Mouse (Mus musculus): ENCODE measurements around the gene Foxc1. TPM values are rescaled to one million over a fixed set of nuclear protein-coding genes. Genes with fewer than 3 reads are reported as not detected.

Gene Foxc1
- polyA plus RNA-seq, 1 experiment from 2014 or later: 6.5 TPM

GRCm38 (mm10) chr13:31782063-31782462 lies 24.4 kb upstream of the Foxc1 start:
- WGBS: 87% methylated on average over 2 of the region's 2 CpGs

GRCm38 (mm10) chr13:31784757-31785156 lies 21.7 kb upstream of the Foxc1 start:
- H3K36me3 ChIP-seq (ENCODE audit: control insufficient read depth, insufficient read depth, low read length): no peaks in the 10 kb centered on the region

More at GRCm38 (mm10) chr13:31782063-31782462, 24.4 kb upstream of the Foxc1 start:
- no peak overlapping the region for H3K4me3 ChIP-seq (ENCODE audit: low read depth, low read length)
- DNase-seq (ENCODE audit: low spot score, missing footprints) (no peak), ATAC-seq (ENCODE audit: low FRiP score) (no peak)
- H3K4me2 ChIP-seq: no peak overlapping the region
- H3K9me3 ChIP-seq (ENCODE audit: control insufficient read depth, low read length): no peaks in the 10 kb centered on the region
- no peaks in the 10 kb centered on the region for H3K4me1 ChIP-seq (ENCODE audit: control insufficient read depth, insufficient read depth, low read length)
- H3K27me3 ChIP-seq (ENCODE audit: control insufficient read depth, insufficient read depth, low read length): no peaks in the 10 kb centered on the region
- no peak overlapping the region for H3K27ac ChIP-seq (ENCODE audit: low read depth, low read length)
- no peak overlapping the region for H3K9ac ChIP-seq (ENCODE audit: low read length)
- no peaks in the 10 kb centered on the region for H3K36me3 ChIP-seq (ENCODE audit: control insufficient read depth, insufficient read depth, low read length)

GRCm38 (mm10) chr13:31792480-31793132 lies 13.8 kb upstream of the Foxc1 start:
- WGBS: 23% methylated on average over 17 of the region's 17 CpGs
- H3K4me2 ChIP-seq: peak overlapping the region; percentile 21; the same call in 1 of the 2 replicates
- no peak overlapping the region for H3K4me3 ChIP-seq (ENCODE audit: low read depth, low read length)

More at GRCm38 (mm10) chr13:31784757-31785156, 21.7 kb upstream of the Foxc1 start:
- H3K9me3 ChIP-seq (ENCODE audit: control insufficient read depth, low read length): no peaks in the 10 kb centered on the region
- 85% methylated on average over 7 of the region's 7 CpGs for WGBS
- no peak overlapping the region for H3K4me3 ChIP-seq (ENCODE audit: low read depth, low read length)
- no peaks in the 10 kb centered on the region for H3K4me1 ChIP-seq (ENCODE audit: control insufficient read depth, insufficient read depth, low read length)
- H3K27me3 ChIP-seq (ENCODE audit: control insufficient read depth, insufficient read depth, low read length): no peaks in the 10 kb centered on the region
- no peak overlapping the region for H3K4me2 ChIP-seq
- no peak for DNase-seq (ENCODE audit: low spot score, missing footprints)
- no peak overlapping the region for H3K27ac ChIP-seq (ENCODE audit: low read depth, low read length)
- no peak for ATAC-seq (ENCODE audit: low FRiP score)
- H3K9ac ChIP-seq (ENCODE audit: low read length): no peak overlapping the region

GRCm38 (mm10) chr13:31793163-31793562 lies 13.3 kb upstream of the Foxc1 start:
- 58% methylated on average over 5 of the region's 5 CpGs for WGBS

More at GRCm38 (mm10) chr13:31792480-31793132, 13.8 kb upstream of the Foxc1 start:
- Histone ChIP-seq H3K9ac (ENCODE audit: low read length) (no peak overlapping the region), H3K27ac (ENCODE audit: low read depth, low read length) (no peak overlapping the region), H3K27me3 (ENCODE audit: control insufficient read depth, insufficient read depth, low read length) (no peaks in the 10 kb centered on the region), H3K36me3 (ENCODE audit: control insufficient read depth, insufficient read depth, low read length) (no peaks in the 10 kb centered on the region), H3K4me1 (ENCODE audit: control insufficient read depth, insufficient read depth, low read length) (no peaks in the 10 kb centered on the region), H3K9me3 (ENCODE audit: control insufficient read depth, low read length) (no peaks in the 10 kb centered on the region)
- DNase-seq (ENCODE audit: low spot score, missing footprints) (peak; percentile 93), ATAC-seq (ENCODE audit: low FRiP score) (peak; percentile 79)

GRCm38 (mm10) chr13:31797346-31797745 lies 9.1 kb upstream of the Foxc1 start:
- WGBS: 71% methylated on average over 10 of the region's 10 CpGs
- ATAC-seq (ENCODE audit: low FRiP score): no peak
- no peak overlapping the region for H3K9ac ChIP-seq (ENCODE audit: low read length)
- H3K36me3 ChIP-seq (ENCODE audit: control insufficient read depth, insufficient read depth, low read length): no peaks in the 10 kb centered on the region
- peaks cover 4% of the 10 kb centered on the region for H3K4me1 ChIP-seq (ENCODE audit: control insufficient read depth, insufficient read depth, low read length)
- no peak for DNase-seq (ENCODE audit: low spot score, missing footprints)
- no peaks in the 10 kb centered on the region for H3K9me3 ChIP-seq (ENCODE audit: control insufficient read depth, low read length)
- no peak overlapping the region for H3K4me3 ChIP-seq (ENCODE audit: low read depth, low read length)
- H3K27me3 ChIP-seq (ENCODE audit: control insufficient read depth, insufficient read depth, low read length): peaks cover 36% of the 10 kb centered on the region
- no peak overlapping the region for H3K4me2 ChIP-seq
- H3K27ac ChIP-seq (ENCODE audit: low read depth, low read length): no peak overlapping the region

More at GRCm38 (mm10) chr13:31793163-31793562, 13.3 kb upstream of the Foxc1 start:
- no peaks in the 10 kb centered on the region for H3K27me3 ChIP-seq (ENCODE audit: control insufficient read depth, insufficient read depth, low read length)
- no peak overlapping the region for H3K27ac ChIP-seq (ENCODE audit: low read depth, low read length)
- no peaks in the 10 kb centered on the region for H3K4me1 ChIP-seq (ENCODE audit: control insufficient read depth, insufficient read depth, low read length)
- ATAC-seq (ENCODE audit: low FRiP score) (no peak), DNase-seq (ENCODE audit: low spot score, missing footprints) (peak; percentile 82)
- no peak overlapping the region for H3K4me3 ChIP-seq (ENCODE audit: low read depth, low read length)
- H3K9ac ChIP-seq (ENCODE audit: low read length): no peak overlapping the region
- no peaks in the 10 kb centered on the region for H3K36me3 ChIP-seq (ENCODE audit: control insufficient read depth, insufficient read depth, low read length)
- no peak overlapping the region for H3K4me2 ChIP-seq
- no peaks in the 10 kb centered on the region for H3K9me3 ChIP-seq (ENCODE audit: control insufficient read depth, low read length)

- Histone ChIP-seq H3K36me3 (ENCODE audit: control insufficient read depth, insufficient read depth, low read length) (no peaks in the 10 kb centered on the region), H3K9me3 (ENCODE audit: control insufficient read depth, low read length) (no peaks in the 10 kb centered on the region), H3K4me1 (ENCODE audit: control insufficient read depth, insufficient read depth, low read length) (peaks cover 5% of the 10 kb centered on the region), H3K4me2 (no peak overlapping the region), H3K27ac (ENCODE audit: low read depth, low read length) (no peak overlapping the region), H3K27me3 (ENCODE audit: control insufficient read depth, insufficient read depth, low read length) (peaks cover 42% of the 10 kb centered on the region), H3K4me3 (ENCODE audit: low read depth, low read length) (no peak overlapping the region), H3K9ac (ENCODE audit: low read length) (no peak overlapping the region)
- 44% methylated on average over 9 of the region's 9 CpGs for WGBS
- ATAC-seq (ENCODE audit: low FRiP score) (no peak), DNase-seq (ENCODE audit: low spot score, missing footprints) (no peak)
Observed at GRCm38 (mm10) chr13:31798075-31798474, 8.4 kb upstream of the Foxc1 start.

GRCm38 (mm10) chr13:31800581-31801576 lies 5.6 kb upstream of the Foxc1 start:
- no peak overlapping the region for H3K27ac ChIP-seq (ENCODE audit: low read depth, low read length)
- peak overlapping the region; percentile 50 for H3K4me2 ChIP-seq
- ATAC-seq (ENCODE audit: low FRiP score): peak; percentile 85
- no peak overlapping the region for H3K9ac ChIP-seq (ENCODE audit: low read length)
- peaks cover 13% of the 10 kb centered on the region for H3K4me1 ChIP-seq (ENCODE audit: control insufficient read depth, insufficient read depth, low read length)
- peak overlapping the region; percentile 29 for H3K4me3 ChIP-seq (ENCODE audit: low read depth, low read length)
- no peaks in the 10 kb centered on the region for H3K36me3 ChIP-seq (ENCODE audit: control insufficient read depth, insufficient read depth, low read length)
- H3K9me3 ChIP-seq (ENCODE audit: control insufficient read depth, low read length): no peaks in the 10 kb centered on the region
- DNase-seq (ENCODE audit: low spot score, missing footprints): peak; percentile 99
- 1% methylated on average over 42 of the region's 43 CpGs for WGBS
- H3K27me3 ChIP-seq (ENCODE audit: control insufficient read depth, insufficient read depth, low read length): peaks cover 70% of the 10 kb centered on the region

GRCm38 (mm10) chr13:31801703-31802305 lies 4.6 kb upstream of the Foxc1 start:
- no peaks in the 10 kb centered on the region for H3K9me3 ChIP-seq (ENCODE audit: control insufficient read depth, low read length)

More at GRCm38 (mm10) chr13:31801703-31802305, 4.6 kb upstream of the Foxc1 start:
- Histone ChIP-seq H3K4me2 (peak overlapping the region; percentile 50), H3K27ac (ENCODE audit: low read depth, low read length) (no peak overlapping the region), H3K4me1 (ENCODE audit: control insufficient read depth, insufficient read depth, low read length) (peaks cover 17% of the 10 kb centered on the region), H3K27me3 (ENCODE audit: control insufficient read depth, insufficient read depth, low read length) (peaks cover 78% of the 10 kb centered on the region), H3K4me3 (ENCODE audit: low read depth, low read length) (peak overlapping the region; percentile 29), H3K9ac (ENCODE audit: low read length) (no peak overlapping the region), H3K36me3 (ENCODE audit: control insufficient read depth, insufficient read depth, low read length) (no peaks in the 10 kb centered on the region)
- DNase-seq (ENCODE audit: low spot score, missing footprints): peak; percentile 96
- peak; percentile 3; the same call in 1 of the 2 replicates for ATAC-seq (ENCODE audit: low FRiP score)
- WGBS: under 1% methylated on average over 25 of the region's 25 CpGs

All from midbrain, embryonic 11.5 days (tissue).